Mouse (Mus musculus): Measurements from ENCODE around the gene Gm20388.
"Not testable (repeated sequence)": the region's sequence is repeated elsewhere in the genome, so short reads cannot be mapped to it uniquely, and the experiment has no call there.

Gene Gm20388

GRCm38 (mm10) chr8:121310976-121311819 is 1400.6 kb downstream of the Gm20388 start:
- peak; percentile 44 for DNase-seq (ENCODE audit: low spot score)

DNA sequence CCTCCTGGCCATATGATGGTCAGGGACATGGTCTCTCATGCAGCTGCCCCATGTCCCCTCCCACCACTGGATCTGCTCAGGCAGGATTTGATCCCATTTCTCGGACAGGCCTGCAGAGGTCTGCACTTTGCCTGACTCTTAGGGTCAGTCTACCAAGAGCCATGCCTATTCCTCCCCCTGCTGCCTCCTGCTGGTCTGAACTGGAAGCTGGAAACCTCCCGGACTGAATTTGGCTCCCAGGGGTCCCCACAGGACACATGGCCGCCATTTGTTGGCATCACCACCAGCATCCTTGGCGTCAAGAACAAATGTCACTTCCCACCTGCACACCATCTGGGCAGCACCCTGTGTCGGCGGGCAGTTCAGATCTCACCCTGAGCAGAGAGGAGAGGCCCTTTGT is 1402.8 kb downstream of the Gm20388 start:
- DNase-seq (ENCODE audit: low spot score) = no peak

- DNase-seq (ENCODE audit: low spot score) = no peak
Observed at GRCm38 (mm10) chr8:121314036-121314435, 1403.4 kb downstream of the Gm20388 start.

GRCm38 (mm10) chr8:121315569-121315968 is 1404.9 kb downstream of the Gm20388 start:
- DNase-seq (ENCODE audit: low spot score) = no peak

- no peak for DNase-seq (ENCODE audit: low spot score)
Observed at GRCm38 (mm10) chr8:121316009-121316408, 1405.4 kb downstream of the Gm20388 start.

DNA sequence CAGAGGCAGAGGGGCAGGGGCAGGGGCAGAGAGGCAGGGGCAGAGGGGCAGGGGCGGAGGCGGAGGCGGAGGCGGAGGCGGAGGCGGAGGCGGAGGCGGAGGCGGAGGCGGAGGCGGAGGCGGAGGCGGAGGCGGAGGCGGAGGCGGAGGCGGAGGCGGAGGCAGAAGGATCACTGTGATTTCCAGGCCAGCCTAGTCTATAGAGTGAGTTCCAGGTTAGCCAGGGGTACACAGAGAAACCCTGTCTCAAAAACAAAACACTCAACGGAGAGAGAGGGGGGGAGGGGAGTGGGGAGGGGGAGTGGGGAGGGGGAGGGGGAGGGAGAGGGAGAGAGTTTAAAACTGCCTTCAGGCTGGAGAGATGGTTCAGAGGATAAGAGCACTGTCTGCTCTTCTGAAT is 1408.1 kb downstream of the Gm20388 start:
- DNase-seq (ENCODE audit: low spot score) = not testable (repeated sequence)

- no peak for DNase-seq (ENCODE audit: low spot score)
Observed at GRCm38 (mm10) chr8:121319491-121319890, 1408.8 kb downstream of the Gm20388 start.

DNA sequence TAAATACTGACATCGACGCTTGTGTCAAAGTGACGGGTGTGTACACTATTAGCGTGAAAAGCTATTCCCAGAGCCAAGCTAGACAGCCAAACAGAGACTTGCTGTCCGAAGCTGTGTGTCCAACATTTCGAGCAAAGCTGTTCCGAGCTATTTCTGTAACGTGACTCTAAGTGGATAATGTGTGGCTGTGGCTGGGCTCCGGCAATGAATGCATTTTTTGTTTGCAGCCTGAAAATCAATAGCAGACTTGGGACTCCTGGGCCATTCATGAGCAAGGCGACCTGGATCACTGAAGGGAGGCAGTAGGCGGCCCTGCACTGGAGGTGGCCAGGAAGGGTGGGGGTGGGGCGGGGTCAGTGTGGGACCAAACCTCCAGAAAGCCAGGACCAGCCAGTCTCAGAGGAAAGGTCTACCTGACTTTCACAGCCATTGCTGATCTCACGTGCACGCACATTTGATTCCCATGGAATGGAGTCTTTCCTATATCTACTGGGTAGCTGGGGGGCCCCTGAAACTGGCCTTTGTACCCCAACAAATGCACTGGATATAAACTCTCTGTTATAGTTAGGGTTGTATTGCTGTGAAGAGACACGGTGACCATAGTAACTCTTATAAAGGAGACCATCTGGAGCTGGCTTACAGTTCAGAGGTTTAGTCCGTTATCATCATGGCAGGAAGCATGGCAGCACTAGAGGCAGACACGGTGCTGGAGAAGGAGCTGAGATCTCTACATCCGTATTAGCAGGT is 1415.7 kb downstream of the Gm20388 start:
- DNase-seq (ENCODE audit: low spot score) = no peak

- DNase-seq (ENCODE audit: low spot score) = no peak
Observed at GRCm38 (mm10) chr8:121332436-121332835, 1421.8 kb downstream of the Gm20388 start.

GRCm38 (mm10) chr8:121334495-121335424 is 1424.1 kb downstream of the Gm20388 start:
- peak; percentile 41 for DNase-seq (ENCODE audit: low spot score)

DNA sequence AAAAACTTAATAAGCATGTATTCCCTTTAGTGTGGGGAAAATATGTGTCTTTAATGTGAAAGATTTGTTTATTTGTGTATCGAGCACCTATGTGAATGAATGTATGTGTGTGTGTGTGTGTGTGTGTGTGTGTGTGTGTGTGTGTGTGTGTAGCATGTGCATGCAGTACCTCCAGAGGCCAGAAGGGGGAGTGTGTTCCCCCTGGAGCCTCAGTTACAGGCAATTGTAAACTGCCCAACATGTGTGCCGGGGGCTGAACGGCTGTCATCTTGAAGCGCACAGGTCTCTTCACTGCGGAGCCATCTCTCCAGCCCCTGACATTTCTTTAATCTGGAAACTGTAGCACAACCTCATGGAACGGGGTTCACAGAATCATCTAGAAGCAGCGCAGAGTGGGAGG is 1425.0 kb downstream of the Gm20388 start:
- DNase-seq (ENCODE audit: low spot score) = no peak

DNA sequence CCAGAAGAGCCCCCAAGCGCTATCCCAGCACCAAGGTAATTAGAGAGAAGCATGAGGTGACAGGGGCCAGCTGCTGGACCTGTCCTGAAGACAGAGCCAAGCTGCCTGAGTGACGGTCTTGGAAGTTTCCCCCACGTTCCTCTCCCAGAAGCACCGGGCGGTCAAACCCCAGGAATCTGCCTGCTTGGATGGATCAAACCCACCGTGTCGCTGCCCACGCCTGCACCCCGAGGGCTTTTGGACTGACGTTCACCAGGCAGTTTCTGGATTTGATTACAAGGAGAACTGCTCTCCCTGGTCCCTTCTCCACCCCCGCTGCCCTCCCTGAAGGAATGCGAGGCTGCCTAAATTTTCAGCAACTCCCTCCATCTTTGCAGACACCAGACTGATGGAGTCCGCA is 1432.3 kb downstream of the Gm20388 start:
- DNase-seq (ENCODE audit: low spot score) = no peak

GRCm38 (mm10) chr8:121344486-121344885 is 1433.8 kb downstream of the Gm20388 start:
- DNase-seq (ENCODE audit: low spot score) = no peak

GRCm38 (mm10) chr8:121346175-121346574 is 1435.5 kb downstream of the Gm20388 start:
- DNase-seq (ENCODE audit: low spot score) = no peak

GRCm38 (mm10) chr8:121346862-121347261 is 1436.2 kb downstream of the Gm20388 start:
- no peak for DNase-seq (ENCODE audit: low spot score)

- no peak for DNase-seq (ENCODE audit: low spot score)
Observed at GRCm38 (mm10) chr8:121348998-121349397, 1438.4 kb downstream of the Gm20388 start.

GRCm38 (mm10) chr8:121350803-121351202 is 1440.2 kb downstream of the Gm20388 start:
- DNase-seq (ENCODE audit: low spot score) = no peak

DNA sequence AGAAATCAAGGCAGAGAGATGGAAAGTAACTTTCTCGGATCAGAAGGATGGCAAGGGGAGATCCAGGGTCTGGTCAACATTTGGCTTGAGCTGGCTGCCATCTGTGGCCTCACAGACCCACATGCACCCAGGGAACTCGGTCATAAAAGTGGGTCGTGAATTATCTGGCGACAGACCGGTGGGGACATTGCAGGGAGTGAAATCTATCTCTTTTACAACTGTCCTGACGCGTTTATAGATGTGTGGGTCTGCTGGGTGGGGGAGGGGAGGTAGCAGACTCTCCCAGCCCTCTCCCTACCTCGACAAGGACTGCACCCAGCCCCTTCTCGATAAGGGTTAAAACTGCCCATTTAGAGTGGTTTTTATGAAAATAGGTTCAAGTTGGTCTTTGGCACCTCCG is 1444.2 kb downstream of the Gm20388 start:
- no peak for DNase-seq (ENCODE audit: low spot score)

GRCm38 (mm10) chr8:121357451-121357850 is 1446.8 kb downstream of the Gm20388 start:
- no peak for DNase-seq (ENCODE audit: low spot score)

DNA sequence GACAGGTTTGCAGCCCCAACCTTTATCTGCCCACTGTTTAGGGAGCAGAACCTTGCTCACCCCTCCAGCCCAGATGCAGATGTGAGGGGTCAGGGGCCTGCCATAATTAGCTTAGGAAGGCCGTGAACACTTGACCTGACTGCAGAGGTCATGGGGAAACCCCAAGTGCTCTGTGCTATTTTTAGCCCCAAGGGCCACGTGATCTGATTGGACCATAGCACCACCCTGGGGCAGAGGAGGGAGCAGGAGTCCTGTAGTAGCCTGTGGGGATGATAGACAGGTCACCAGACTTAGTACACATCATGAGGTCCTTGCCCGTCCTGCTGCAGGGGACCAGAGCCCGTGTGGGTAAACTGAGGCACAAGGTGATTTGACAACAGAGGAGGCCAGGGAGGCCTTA is 1448.0 kb downstream of the Gm20388 start:
- no peak for DNase-seq (ENCODE audit: low spot score)

- peak; percentile 56 for DNase-seq (ENCODE audit: low spot score)
Observed at GRCm38 (mm10) chr8:121359131-121359981, 1448.7 kb downstream of the Gm20388 start.

Measured in retina, embryonic 14.5 days (tissue).